Mouse (Mus musculus): ENCODE measurements around the gene Sgo1.

- TF ChIP-seq CTCF (IDR thresholded peaks at IDR 0.05; ENCODE audit: extremely low read depth, insufficient read length, insufficient replicate concordance, low read depth, low read length) (no peak), POLR2A (IDR thresholded peaks at IDR 0.05; ENCODE audit: low read depth, low read length) (no peak)
Measured at GRCm38 (mm10) chr17:53678716-53679115, 10.4 kb downstream of the Sgo1 start.
